Mouse (Mus musculus) neural tube, embryonic 11.5 days (tissue): ENCODE measurements at regions not wholly inside any gene's neighbourhood (a gene's known extent, or its start where the extent isn't known, plus 50 kb on each side); places are given as distances from the start of the nearest gene placed in this dataset.

Experiments used
- ATAC-seq: fragments of 200-750 bp; cut with Nextera tagmentation; 2 replicates; pipeline ENCODE4 v1.8.0; 2017; ENCODE audit warnings: moderate number of reproducible peaks, mild to moderate bottlenecking, moderate TSS enrichment, moderate library complexity; ENCODE audit not compliant: insufficient read depth, low FRiP score, low TSS enrichment
- DNase-seq: peaks from one replicate; pipeline ENCODE4 v3.0.0-alpha.2; 2015; ENCODE audit warnings: low spot score
- H3K27ac ChIP-seq: fragments of 300-500 bp; sonication (generic); 2 replicates; pipeline ENCODE4 v1.5.1; 2014; ENCODE audit warnings: low read depth, mild to moderate bottlenecking, low read length
- H3K27me3 ChIP-seq: fragments of 300-500 bp; sonication (generic); 2 replicates; pipeline ENCODE4 v1.6.1; 2014; ENCODE audit warnings: mild to moderate bottlenecking, low read length, mixed read lengths; ENCODE audit not compliant: control insufficient read depth, insufficient read depth
- H3K36me3 ChIP-seq: fragments of 300-500 bp; sonication (generic); 2 replicates; pipeline ENCODE4 v1.6.1; 2014; ENCODE audit warnings: mild to moderate bottlenecking, low read length, moderate library complexity, mixed read lengths; ENCODE audit not compliant: control insufficient read depth, insufficient read depth
- H3K4me1 ChIP-seq: fragments of 300-500 bp; sonication (generic); 2 replicates; pipeline ENCODE4 v1.6.1; 2014; ENCODE audit warnings: low read length, mixed read lengths; ENCODE audit not compliant: control insufficient read depth, insufficient read depth
- H3K4me2 ChIP-seq: fragments of 300-500 bp; sonication (generic); 2 replicates; pipeline ENCODE4 v1.6.1; 2014; ENCODE audit warnings: low read depth, mild to moderate bottlenecking, moderate library complexity
- H3K4me3 ChIP-seq: fragments of 300-500 bp; sonication (generic); 2 replicates; pipeline ENCODE4 v1.5.1; 2014; ENCODE audit warnings: low read depth, low read length
- H3K9ac ChIP-seq: fragments of 300-500 bp; sonication (generic); 2 replicates; pipeline ENCODE4 v1.6.1; 2014; ENCODE audit warnings: mild to moderate bottlenecking, low read length
- H3K9me3 ChIP-seq: fragments of 300-500 bp; sonication (generic); 2 replicates; pipeline ENCODE4 v1.6.1; 2016; ENCODE audit warnings: low read length; ENCODE audit not compliant: control insufficient read depth
- WGBS: fragments of 180-500 bp; shearing (Covaris S2); extraction: QIAGEN DNeasy Blood & Tissue Kit; methylation state at CpG from one replicate; pipeline ENCODE4 v1.1.7; 2014; 5-methylcytosine and 5-hydroxymethylcytosine counted together

- no peak for ATAC-seq
Observed at GRCm38 (mm10) chr11:71502156-71502555, 247.6 kb upstream of the Wscd1 start.

GRCm38 (mm10) chr11:71512271-71513066, 237.3 kb upstream of the Wscd1 start:
- Histone ChIP-seq H3K36me3 (no peaks in the 10 kb centered on the region), H3K4me1 (no peaks in the 10 kb centered on the region; the same call in 1 of the 2 replicates), H3K4me2 (no peak overlapping the region), H3K9ac (no peak overlapping the region), H3K9me3 (no peaks in the 10 kb centered on the region), H3K27ac (no peak overlapping the region), H3K4me3 (no peak overlapping the region), H3K27me3 (no peaks in the 10 kb centered on the region)
- no peak for ATAC-seq
- WGBS = 70% methylated on average over 15 of the region's 15 CpGs
- no peak for DNase-seq

More at GRCm38 (mm10) chr11:71502156-71502555, 247.6 kb upstream of the Wscd1 start:
- no peaks in the 10 kb centered on the region for H3K36me3 ChIP-seq
- H3K4me3 ChIP-seq = no peak overlapping the region
- peaks cover 12% of the 10 kb centered on the region; the same call in 1 of the 2 replicates for H3K4me1 ChIP-seq
- 79% methylated on average over 3 of the region's 3 CpGs for WGBS
- H3K9me3 ChIP-seq = no peaks in the 10 kb centered on the region
- DNase-seq = no peak
- H3K27ac ChIP-seq = no peak overlapping the region
- no peaks in the 10 kb centered on the region for H3K27me3 ChIP-seq
- H3K4me2 ChIP-seq = no peak overlapping the region
- no peak overlapping the region for H3K9ac ChIP-seq

GRCm38 (mm10) chr11:71513067-71513350, 236.7 kb upstream of the Wscd1 start:
- Histone ChIP-seq H3K27me3 (no peaks in the 10 kb centered on the region), H3K4me2 (no peak overlapping the region), H3K9me3 (no peaks in the 10 kb centered on the region), H3K36me3 (no peaks in the 10 kb centered on the region), H3K9ac (no peak overlapping the region), H3K4me3 (no peak overlapping the region), H3K27ac (no peak overlapping the region), H3K4me1 (no peaks in the 10 kb centered on the region; the same call in 1 of the 2 replicates)
- 73% methylated on average over 3 of the region's 3 CpGs for whole genome bisulfite sequencing
- ATAC-seq (no peak), DNase-seq (no peak)

GRCm38 (mm10) chr11:71515264-71515663, 234.5 kb upstream of the Wscd1 start:
- H3K4me3 ChIP-seq = no peak overlapping the region
- H3K27ac ChIP-seq = no peak overlapping the region
- H3K27me3 ChIP-seq = no peaks in the 10 kb centered on the region
- H3K9me3 ChIP-seq = no peaks in the 10 kb centered on the region
- DNase-seq = no peak
- no peak overlapping the region for H3K4me2 ChIP-seq
- no peaks in the 10 kb centered on the region; the same call in 1 of the 2 replicates for H3K4me1 ChIP-seq
- WGBS = 46% methylated on average over 6 of the region's 6 CpGs
- H3K36me3 ChIP-seq = no peaks in the 10 kb centered on the region
- H3K9ac ChIP-seq = no peak overlapping the region
- no peak for ATAC-seq

- DNase-seq (peak; percentile 49), ATAC-seq (no peak)
- Histone ChIP-seq H3K27ac (no peak overlapping the region), H3K27me3 (no peaks in the 10 kb centered on the region), H3K4me1 (no peaks in the 10 kb centered on the region; the same call in 1 of the 2 replicates), H3K4me3 (no peak overlapping the region), H3K9ac (no peak overlapping the region), H3K4me2 (no peak overlapping the region), H3K36me3 (no peaks in the 10 kb centered on the region), H3K9me3 (no peaks in the 10 kb centered on the region)
- WGBS = 13% methylated on average over 5 of the region's 5 CpGs
Observed at GRCm38 (mm10) chr11:71517377-71517776, 232.3 kb upstream of the Wscd1 start.

- no peak for ATAC-seq
- WGBS = 82% methylated on average over 2 of the region's 2 CpGs
Observed at GRCm38 (mm10) chr11:71527691-71528090, 222.0 kb upstream of the Wscd1 start.

GRCm38 (mm10) chr11:71528588-71528987, 221.1 kb upstream of the Wscd1 start:
- H3K9ac ChIP-seq = no peak overlapping the region
- ATAC-seq (no peak), DNase-seq (no peak)
- H3K27ac ChIP-seq = no peak overlapping the region
- no peaks in the 10 kb centered on the region for H3K27me3 ChIP-seq
- H3K9me3 ChIP-seq = no peaks in the 10 kb centered on the region
- H3K4me1 ChIP-seq = no peaks in the 10 kb centered on the region
- 97% methylated on average over 4 of the region's 4 CpGs for WGBS
- no peaks in the 10 kb centered on the region for H3K36me3 ChIP-seq
- H3K4me2 ChIP-seq = no peak overlapping the region
- no peak overlapping the region for H3K4me3 ChIP-seq

More at GRCm38 (mm10) chr11:71527691-71528090, 222.0 kb upstream of the Wscd1 start:
- DNase-seq = no peak
- H3K4me2 ChIP-seq = no peak overlapping the region
- no peaks in the 10 kb centered on the region for H3K27me3 ChIP-seq
- H3K27ac ChIP-seq = no peak overlapping the region
- no peaks in the 10 kb centered on the region for H3K9me3 ChIP-seq
- H3K4me1 ChIP-seq = no peaks in the 10 kb centered on the region
- H3K4me3 ChIP-seq = no peak overlapping the region
- H3K9ac ChIP-seq = no peak overlapping the region
- no peaks in the 10 kb centered on the region for H3K36me3 ChIP-seq

GRCm38 (mm10) chr11:71541178-71541845, 208.4 kb upstream of the Wscd1 start:
- Histone ChIP-seq H3K4me2 (no peak overlapping the region), H3K4me1 (no peaks in the 10 kb centered on the region), H3K9ac (no peak overlapping the region), H3K36me3 (no peaks in the 10 kb centered on the region), H3K27ac (no peak overlapping the region), H3K4me3 (no peak overlapping the region), H3K27me3 (no peaks in the 10 kb centered on the region), H3K9me3 (no peaks in the 10 kb centered on the region)
- DNase-seq = no peak
- 48% methylated on average over 6 of the region's 6 CpGs for WGBS
- ATAC-seq = no peak

- Histone ChIP-seq H3K4me2 (no peak overlapping the region), H3K4me1 (no peaks in the 10 kb centered on the region), H3K4me3 (no peak overlapping the region), H3K9me3 (no peaks in the 10 kb centered on the region), H3K36me3 (no peaks in the 10 kb centered on the region), H3K27ac (no peak overlapping the region), H3K27me3 (no peaks in the 10 kb centered on the region), H3K9ac (no peak overlapping the region)
- WGBS = 87% methylated on average over 3 of the region's 3 CpGs
- ATAC-seq (no peak), DNase-seq (no peak)
Observed at GRCm38 (mm10) chr11:71557412-71557811, 192.3 kb upstream of the Wscd1 start.
